Mouse (Mus musculus) 3134 (cell line): Measurements from ENCODE around the gene Smox.

ENCODE experiments used
- DNase-seq: peaks from one replicate; pipeline ENCODE4 v3.0.0-alpha.2; 2011; ENCODE audit warnings: low spot score; ENCODE audit not compliant: insufficient read length; ENCODE audit errors: extremely low read depth

Gene Smox

GRCm38 (mm10) chr2:131483562-131483961 lies 7.7 kb upstream of the Smox start:
- DNase-seq: no peak

DNA sequence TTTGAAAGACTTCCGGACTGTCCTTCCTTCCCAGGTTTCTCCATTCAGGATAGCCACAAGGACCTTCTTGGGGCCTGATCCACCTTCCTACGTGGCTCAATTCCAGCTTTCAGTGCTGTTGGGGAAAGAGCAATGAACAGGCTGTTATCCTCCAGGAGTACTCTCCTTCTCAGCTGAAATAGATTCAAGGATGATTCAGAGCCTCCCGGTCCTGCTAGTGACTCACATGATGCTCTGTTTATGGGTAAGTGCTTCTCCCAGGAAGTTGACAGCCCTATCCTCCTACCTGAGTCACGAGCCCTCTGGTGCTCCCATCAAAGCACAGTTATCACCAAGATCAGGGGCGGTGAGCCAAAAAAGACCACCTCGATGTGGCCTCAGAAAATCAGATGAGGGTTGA lies 7.1 kb upstream of the Smox start:
- peak; percentile 33 for DNase-seq

DNA sequence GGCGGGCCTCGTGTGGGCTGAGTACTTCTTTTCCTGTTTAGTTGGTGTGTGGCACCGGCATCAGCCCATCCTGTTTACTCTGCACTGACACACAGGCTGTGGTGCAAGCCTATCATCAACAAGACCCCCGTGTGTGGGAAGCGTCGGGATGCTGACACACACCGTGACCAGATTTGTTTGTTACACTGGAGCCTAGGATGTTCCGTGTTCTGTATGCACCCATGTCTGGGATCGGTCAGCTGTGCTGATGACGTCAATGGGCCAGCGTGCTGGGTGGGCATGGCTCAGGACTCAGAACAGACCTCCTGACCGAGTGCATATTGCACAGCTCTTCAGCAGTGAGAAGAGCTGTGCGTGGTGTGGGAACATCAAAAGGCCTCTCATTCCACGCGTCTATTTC lies 6.2 kb upstream of the Smox start:
- DNase-seq: no peak

- no peak for DNase-seq
Measured at GRCm38 (mm10) chr2:131486046-131486445, 5.2 kb upstream of the Smox start.

DNA sequence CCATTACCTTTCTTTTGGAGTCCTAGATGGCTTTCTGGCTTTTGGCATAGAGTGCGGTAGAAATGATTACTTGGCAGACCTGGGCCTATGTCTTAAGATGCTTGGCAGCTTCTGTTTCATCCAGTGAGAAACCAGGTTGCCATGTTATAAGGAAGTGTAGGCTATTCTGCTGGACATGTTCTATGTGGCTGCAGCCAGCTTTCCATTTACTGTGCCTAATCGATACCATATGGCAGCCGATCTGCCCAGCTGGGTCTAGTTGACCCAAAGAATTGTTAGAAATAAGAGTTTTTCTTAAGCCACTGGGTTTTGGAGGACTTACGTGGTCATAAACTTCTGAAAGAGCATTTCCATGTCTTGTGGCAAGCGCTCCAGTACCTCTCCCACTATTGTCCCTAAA lies 4.0 kb upstream of the Smox start:
- no peak for DNase-seq

GRCm38 (mm10) chr2:131488261-131488660 lies 3.0 kb upstream of the Smox start:
- no peak for DNase-seq

DNA sequence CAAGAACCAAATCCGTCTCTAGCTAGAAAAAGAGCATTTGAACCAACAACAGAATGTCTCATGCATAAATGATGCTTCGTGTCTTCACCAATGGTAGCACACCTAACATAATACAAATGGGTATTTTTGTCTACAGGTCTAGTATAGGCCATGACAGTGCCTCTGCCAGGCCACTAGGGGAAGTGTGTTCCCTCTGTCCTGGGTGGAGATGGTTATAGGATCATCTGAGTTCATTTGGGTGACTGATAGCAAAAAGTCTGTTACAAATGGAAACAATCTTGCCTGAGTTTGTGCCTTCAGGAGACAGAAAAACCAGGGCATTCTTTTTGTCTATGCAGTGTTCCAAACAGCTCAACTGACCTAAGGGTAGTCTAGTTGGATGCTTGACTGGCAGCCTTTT lies 2.4 kb upstream of the Smox start:
- DNase-seq: no peak

DNA sequence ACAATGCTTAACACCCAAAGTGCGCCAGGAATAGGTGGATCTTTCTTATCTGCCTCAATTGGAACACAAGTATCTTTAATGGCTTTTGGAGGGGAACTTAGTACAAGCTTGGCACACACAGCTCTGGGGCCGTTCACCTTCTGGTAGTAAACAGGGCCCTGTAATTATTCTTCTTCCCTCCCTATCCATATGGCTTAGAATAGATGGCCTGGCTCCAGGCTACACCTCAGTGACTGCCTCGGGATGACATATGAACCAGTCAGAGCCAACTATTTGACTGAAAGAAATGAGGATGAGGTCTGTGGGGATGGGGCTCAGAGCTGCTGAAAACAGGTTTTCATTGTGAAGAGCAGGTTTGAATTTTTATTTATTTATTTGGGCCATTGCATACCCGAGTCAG lies 1.7 kb upstream of the Smox start:
- no peak for DNase-seq

- DNase-seq: peak; percentile 80
Measured at GRCm38 (mm10) chr2:131491707-131492595, 655 bp downstream of the Smox start.

DNA sequence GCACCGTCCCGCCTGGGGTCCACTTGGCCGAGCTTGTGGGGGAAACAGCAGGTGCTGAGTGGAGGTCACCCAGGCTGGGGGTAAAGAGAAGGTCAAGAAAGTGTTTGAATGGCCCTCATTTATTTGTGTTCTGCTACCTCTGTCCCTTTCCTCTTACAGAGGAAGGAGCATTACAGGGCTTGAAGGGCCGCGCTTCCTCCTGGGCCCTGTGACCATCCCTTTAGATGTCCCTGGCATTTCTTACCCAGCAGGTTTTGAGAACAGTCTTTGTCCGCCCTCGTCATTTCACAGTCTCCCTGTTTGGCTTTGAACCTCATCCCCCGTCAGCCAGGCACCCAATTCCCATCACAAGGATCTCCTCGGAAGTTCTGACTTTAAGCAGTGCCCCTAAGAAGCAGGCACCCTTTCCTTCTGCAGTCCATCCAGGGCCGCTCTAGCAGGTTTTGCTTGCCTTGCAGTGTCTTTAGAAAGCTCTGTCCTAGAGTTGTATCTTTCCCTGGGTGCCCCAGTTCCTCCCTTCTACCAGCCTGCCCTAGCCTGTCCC lies 1.4 kb downstream of the Smox start:
- DNase-seq: no peak

DNA sequence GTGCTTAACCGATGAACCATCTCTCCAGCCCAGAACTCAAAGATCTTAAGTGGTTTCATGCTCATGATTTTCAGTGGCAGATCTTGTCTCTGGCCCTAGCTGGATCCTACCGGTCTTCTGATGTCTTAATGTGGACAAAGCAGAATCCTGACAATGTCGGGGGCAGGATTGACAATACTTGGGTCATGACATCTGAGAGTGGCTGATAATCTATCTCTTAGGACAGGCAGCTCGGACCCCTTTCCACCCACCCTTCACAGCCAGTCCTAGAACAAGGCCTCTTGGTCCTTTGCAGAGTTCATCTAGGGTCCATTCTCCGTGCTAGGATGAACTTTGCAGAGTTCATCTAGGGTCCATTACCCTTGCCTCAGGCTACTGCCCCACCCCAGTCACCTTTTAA lies 2.1 kb downstream of the Smox start:
- no peak for DNase-seq

- no peak for DNase-seq
Measured at GRCm38 (mm10) chr2:131495256-131495655, 4.0 kb downstream of the Smox start.

DNA sequence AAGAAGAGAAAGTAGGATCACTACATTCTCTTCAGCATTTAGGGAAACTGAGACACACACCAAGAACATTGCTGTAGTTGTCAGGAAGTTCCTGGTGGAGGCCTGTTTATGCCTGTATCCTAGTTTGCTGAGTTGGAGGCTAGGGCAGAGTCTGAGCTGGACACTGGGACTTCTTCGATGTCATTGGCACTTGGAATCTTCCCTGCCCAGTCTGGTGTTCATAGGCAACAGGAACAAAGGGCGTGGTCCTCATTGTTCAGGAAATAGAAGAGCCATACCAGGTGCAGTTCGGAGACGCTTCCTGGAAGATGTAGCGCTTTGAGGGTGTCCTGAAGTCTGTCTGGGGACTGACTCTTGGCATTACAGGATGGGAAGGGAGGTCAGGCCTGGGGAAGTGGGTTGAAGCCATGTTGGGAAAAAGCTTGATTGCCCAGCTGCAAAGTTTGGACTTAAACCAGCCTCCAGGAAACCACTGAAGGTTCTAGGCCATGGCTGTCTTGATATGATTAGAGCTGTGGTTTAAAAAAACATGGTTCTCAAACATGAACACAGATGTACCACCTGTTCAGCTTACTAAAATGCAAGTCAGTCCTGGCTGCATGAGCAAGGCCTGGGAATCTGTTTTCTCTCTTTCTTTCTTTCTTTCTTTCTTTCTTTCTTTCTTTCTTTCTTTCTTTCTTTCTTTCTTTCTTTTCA lies 5.0 kb downstream of the Smox start:
- DNase-seq: no peak

- no peak for DNase-seq
Measured at GRCm38 (mm10) chr2:131497224-131497856, 6.0 kb downstream of the Smox start.

- no peak for DNase-seq
Measured at GRCm38 (mm10) chr2:131498219-131498618, 6.9 kb downstream of the Smox start.

DNA sequence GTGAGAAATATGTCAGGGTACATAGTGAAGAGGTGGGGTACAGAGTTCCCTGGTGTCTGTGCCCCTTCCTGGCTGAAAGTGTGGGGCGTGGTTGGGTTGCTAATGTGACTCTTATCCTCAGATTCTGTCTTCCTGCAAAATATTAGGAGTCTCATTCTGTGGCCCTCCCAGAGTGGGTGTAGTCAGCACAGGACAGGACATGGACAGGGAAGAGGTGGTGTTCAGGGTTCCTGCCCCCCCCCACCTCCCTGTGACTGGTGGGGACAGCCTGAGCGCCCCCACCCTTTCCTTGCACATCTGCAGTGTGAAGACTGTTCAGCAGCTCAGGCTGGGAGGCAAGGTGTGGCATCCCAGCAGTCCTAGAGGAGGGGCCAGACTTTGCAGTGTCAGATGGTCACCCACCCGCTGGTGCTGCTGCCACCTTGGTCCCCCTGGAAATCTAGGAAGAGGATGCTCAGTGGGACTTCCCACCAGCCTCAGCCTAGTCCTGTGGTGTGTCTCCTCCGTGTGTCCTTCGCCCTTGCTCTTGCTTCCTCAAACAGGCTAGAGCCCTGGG lies 8.1 kb downstream of the Smox start:
- no peak for DNase-seq

- DNase-seq: no peak
Measured at GRCm38 (mm10) chr2:131501886-131502285, 10.6 kb downstream of the Smox start.

- DNase-seq: no peak
Measured at GRCm38 (mm10) chr2:131502561-131502960, 11.3 kb downstream of the Smox start.

- DNase-seq: no peak
Measured at GRCm38 (mm10) chr2:131505431-131505830, 14.1 kb downstream of the Smox start.

DNA sequence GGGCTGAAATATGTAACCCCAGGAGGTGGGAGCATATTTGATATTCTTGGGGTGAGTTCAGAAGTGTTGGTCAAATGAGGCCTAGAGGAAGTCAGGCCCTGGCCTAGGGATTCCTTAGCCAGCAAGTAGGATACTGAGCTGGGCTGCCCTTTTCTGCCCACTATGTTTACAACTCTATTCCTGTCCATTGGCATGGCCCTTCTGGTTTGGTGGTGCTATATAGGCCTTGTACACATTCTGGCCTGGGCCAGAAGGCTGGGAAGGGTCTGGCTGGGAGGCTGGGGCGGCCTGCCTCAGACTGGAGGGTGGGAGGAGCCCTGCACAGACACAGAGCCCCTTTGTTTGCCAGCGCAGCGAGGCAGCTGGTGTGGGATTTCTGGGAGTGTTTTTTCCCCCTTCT lies 15.1 kb downstream of the Smox start:
- DNase-seq: no peak

GRCm38 (mm10) chr2:131508501-131508900 lies 17.2 kb downstream of the Smox start:
- DNase-seq: no peak
